Mouse (Mus musculus): ENCODE measurements at regions not wholly inside any gene's neighbourhood (a gene's known extent, or its start where the extent isn't known, plus 50 kb on each side); places are given as distances from the start of the nearest gene placed in this dataset.

GRCm38 (mm10) chr7:70574194-70574593, 207.7 kb upstream of the Nr2f2 start:
- H3K4me2 ChIP-seq (ENCODE audit: low read length), result no peak overlapping the region
- DNase-seq (ENCODE audit: low spot score) (no peak), ATAC-seq (replicated peaks; ENCODE audit: low FRiP score, low read depth) (no peak)
- H3K9ac ChIP-seq (ENCODE audit: low read depth, low read length), result no peak overlapping the region
- H3K36me3 ChIP-seq (ENCODE audit: insufficient read depth, low read length), result no peaks in the 10 kb centered on the region
- WGBS, result 75% methylated on average over 6 of the region's 6 CpGs
- TF ChIP-seq CTCF (IDR thresholded peaks at IDR 0.05; ENCODE audit: low read depth), result no peak
- no peaks in the 10 kb centered on the region for H3K9me3 ChIP-seq (replicated peaks; ENCODE audit: low read length)
- H3K27me3 ChIP-seq (ENCODE audit: insufficient read depth, low read length), result no peaks in the 10 kb centered on the region
- no peak overlapping the region for H3K4me3 ChIP-seq (replicated peaks; ENCODE audit: low read depth, low read length)
- no peak overlapping the region for H3K27ac ChIP-seq
- no peaks in the 10 kb centered on the region for H3K4me1 ChIP-seq (replicated peaks; ENCODE audit: insufficient read depth, low read length)

DNA sequence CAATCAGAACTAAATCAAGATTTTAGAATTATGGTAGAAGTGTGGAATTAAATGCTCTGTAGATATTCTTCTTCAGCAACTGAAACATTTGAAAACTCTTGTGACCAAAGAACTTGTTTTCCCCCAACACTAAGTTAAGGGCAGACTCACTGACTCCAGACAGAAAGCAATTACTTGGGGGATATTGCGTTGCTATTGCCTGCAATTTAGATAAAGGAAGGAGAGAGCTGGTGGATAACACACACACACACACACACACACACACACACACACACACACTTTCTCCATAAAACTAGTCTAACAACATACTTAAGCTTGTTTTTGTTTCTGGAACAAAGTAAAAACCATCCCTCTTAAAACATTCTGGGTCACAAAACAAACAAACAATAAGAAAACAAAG, 198.5 kb upstream of the Nr2f2 start:
- Histone ChIP-seq H3K4me2 (ENCODE audit: low read length) (no peak overlapping the region), H3K9ac (ENCODE audit: low read depth, low read length) (no peak overlapping the region), H3K4me1 (replicated peaks; ENCODE audit: insufficient read depth, low read length) (no peaks in the 10 kb centered on the region), H3K9me3 (replicated peaks; ENCODE audit: low read length) (no peaks in the 10 kb centered on the region), H3K36me3 (ENCODE audit: insufficient read depth, low read length) (no peaks in the 10 kb centered on the region), H3K4me3 (replicated peaks; ENCODE audit: low read depth, low read length) (no peak overlapping the region), H3K27ac (no peak overlapping the region), H3K27me3 (ENCODE audit: insufficient read depth, low read length) (no peaks in the 10 kb centered on the region)
- ATAC-seq (replicated peaks; ENCODE audit: low FRiP score, low read depth) (no peak), DNase-seq (ENCODE audit: low spot score) (no peak)
- 54% methylated on average over 1 of the region's 1 CpGs for WGBS
- no peak for TF ChIP-seq CTCF (IDR thresholded peaks at IDR 0.05; ENCODE audit: low read depth)

- 57% methylated on average over 5 of the region's 5 CpGs for WGBS
- no peaks in the 10 kb centered on the region for H3K27me3 ChIP-seq (ENCODE audit: insufficient read depth, low read length)
- ATAC-seq (replicated peaks; ENCODE audit: low FRiP score, low read depth) (no peak), DNase-seq (ENCODE audit: low spot score) (no peak)
- H3K36me3 ChIP-seq (ENCODE audit: insufficient read depth, low read length), result no peaks in the 10 kb centered on the region
- TF ChIP-seq CTCF (IDR thresholded peaks at IDR 0.05; ENCODE audit: low read depth), result no peak
- H3K4me3 ChIP-seq (replicated peaks; ENCODE audit: low read depth, low read length), result no peak overlapping the region
- no peaks in the 10 kb centered on the region for H3K4me1 ChIP-seq (replicated peaks; ENCODE audit: insufficient read depth, low read length)
- no peak overlapping the region for H3K9ac ChIP-seq (ENCODE audit: low read depth, low read length)
- H3K9me3 ChIP-seq (replicated peaks; ENCODE audit: low read length), result no peaks in the 10 kb centered on the region
- H3K4me2 ChIP-seq (ENCODE audit: low read length), result no peak overlapping the region
- no peak overlapping the region for H3K27ac ChIP-seq
These were observed 182.5 kb upstream of the Nr2f2 start for GRCm38 (mm10) chr7:70548936-70549450.

DNA sequence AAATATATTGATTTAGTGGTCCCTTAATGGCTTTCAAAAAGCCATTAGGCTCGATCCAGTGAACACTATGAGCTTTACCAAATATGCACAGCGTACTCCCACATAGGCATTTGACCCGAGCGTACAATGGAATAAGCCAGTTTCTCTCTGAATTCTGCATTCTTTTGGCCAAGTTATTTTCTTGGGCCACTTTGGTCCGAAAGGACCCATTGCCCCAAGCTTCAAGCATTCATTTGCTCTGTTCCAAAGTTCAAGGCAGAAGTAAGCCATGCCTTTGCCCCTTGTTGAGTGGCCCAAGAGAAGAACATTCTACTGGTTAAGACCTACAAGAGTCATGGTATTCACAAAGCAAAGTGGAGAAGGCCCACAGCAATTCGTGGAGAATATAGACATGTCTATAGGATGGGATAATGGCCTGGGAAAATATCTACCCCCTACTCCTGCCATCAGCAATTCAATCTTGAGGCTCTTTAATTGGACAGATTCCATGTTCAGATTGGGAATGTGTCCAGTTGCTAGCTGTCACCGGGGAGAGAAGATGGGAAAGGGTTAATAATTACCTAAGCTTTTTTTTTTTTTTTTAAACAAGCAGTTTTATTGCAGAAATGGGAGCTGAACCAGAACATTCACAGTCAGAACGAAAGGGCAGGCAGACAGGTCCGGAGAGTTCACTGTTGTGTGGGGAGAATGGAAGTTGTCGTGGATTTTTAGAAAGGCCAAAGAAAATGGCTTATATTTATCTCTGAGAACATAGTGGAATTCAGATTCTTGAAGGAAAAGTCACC, 175.5 kb upstream of the Nr2f2 start:
- no peaks in the 10 kb centered on the region for H3K27me3 ChIP-seq (ENCODE audit: insufficient read depth, low read length)

GRCm38 (mm10) chr7:70539121-70539642, 172.6 kb upstream of the Nr2f2 start:
- Histone ChIP-seq H3K27ac (no peak overlapping the region), H3K4me2 (ENCODE audit: low read length) (no peak overlapping the region), H3K27me3 (ENCODE audit: insufficient read depth, low read length) (no peaks in the 10 kb centered on the region), H3K4me3 (replicated peaks; ENCODE audit: low read depth, low read length) (no peak overlapping the region), H3K9ac (ENCODE audit: low read depth, low read length) (no peak overlapping the region), H3K9me3 (replicated peaks; ENCODE audit: low read length) (no peaks in the 10 kb centered on the region), H3K36me3 (ENCODE audit: insufficient read depth, low read length) (no peaks in the 10 kb centered on the region), H3K4me1 (replicated peaks; ENCODE audit: insufficient read depth, low read length) (0 out of 2 replicates have a peak, but pooled peaks cover 2% of the 10 kb centered on the region)
- 48% methylated on average over 9 of the region's 9 CpGs for WGBS
- DNase-seq (ENCODE audit: low spot score), result no peak
- no peak for ATAC-seq (replicated peaks; ENCODE audit: low FRiP score, low read depth)
- TF ChIP-seq CTCF (IDR thresholded peaks at IDR 0.05; ENCODE audit: low read depth), result no peak

More for the DNA sequence above, 175.5 kb upstream of the Nr2f2 start:
- Histone ChIP-seq H3K36me3 (ENCODE audit: insufficient read depth, low read length) (no peaks in the 10 kb centered on the region), H3K27ac (no peak overlapping the region), H3K4me2 (ENCODE audit: low read length) (no peak overlapping the region), H3K9me3 (replicated peaks; ENCODE audit: low read length) (no peaks in the 10 kb centered on the region), H3K9ac (ENCODE audit: low read depth, low read length) (no peak overlapping the region), H3K4me1 (replicated peaks; ENCODE audit: insufficient read depth, low read length) (0 out of 2 replicates have a peak, but pooled peaks cover 2% of the 10 kb centered on the region), H3K4me3 (replicated peaks; ENCODE audit: low read depth, low read length) (no peak overlapping the region)
- DNase-seq (ENCODE audit: low spot score) (peak; percentile 26), ATAC-seq (replicated peaks; ENCODE audit: low FRiP score, low read depth) (no peak)
- TF ChIP-seq CTCF (IDR thresholded peaks at IDR 0.05; ENCODE audit: low read depth), result no peak
- 48% methylated on average over 10 of the region's 10 CpGs for WGBS

DNA sequence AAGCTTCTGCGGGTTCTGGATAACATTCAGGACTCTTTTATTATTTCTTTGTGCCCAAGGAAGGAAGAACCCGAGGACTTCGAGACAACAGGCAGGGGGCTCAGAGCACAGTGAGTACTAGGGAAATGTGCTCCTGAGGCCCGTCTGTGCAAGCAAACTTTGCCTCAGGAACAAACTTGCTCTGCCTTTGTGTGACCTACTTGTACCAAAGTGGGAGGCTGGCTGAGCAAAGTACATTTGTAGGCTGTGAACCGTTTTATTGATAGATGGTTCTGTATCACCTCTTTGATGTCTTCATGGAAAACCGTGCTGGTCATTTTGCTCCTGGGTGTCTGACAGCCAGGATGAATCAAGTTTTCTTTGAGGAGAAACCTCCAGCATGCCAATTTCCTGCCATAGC, 169.5 kb upstream of the Nr2f2 start:
- no peaks in the 10 kb centered on the region for H3K4me1 ChIP-seq (replicated peaks; ENCODE audit: insufficient read depth, low read length)
- H3K9ac ChIP-seq (ENCODE audit: low read depth, low read length), result no peak overlapping the region
- no peak for DNase-seq (ENCODE audit: low spot score)
- no peak for ATAC-seq (replicated peaks; ENCODE audit: low FRiP score, low read depth)
- 66% methylated on average over 6 of the region's 6 CpGs for WGBS
- H3K4me2 ChIP-seq (ENCODE audit: low read length), result no peak overlapping the region
- no peaks in the 10 kb centered on the region for H3K27me3 ChIP-seq (ENCODE audit: insufficient read depth, low read length)
- H3K4me3 ChIP-seq (replicated peaks; ENCODE audit: low read depth, low read length), result no peak overlapping the region
- H3K9me3 ChIP-seq (replicated peaks; ENCODE audit: low read length), result 0 out of 2 replicates have a peak, but pooled peaks cover 2% of the 10 kb centered on the region
- H3K36me3 ChIP-seq (ENCODE audit: insufficient read depth, low read length), result 0 out of 2 replicates have a peak, but pooled peaks cover 2% of the 10 kb centered on the region
- no peak for TF ChIP-seq CTCF (IDR thresholded peaks at IDR 0.05; ENCODE audit: low read depth)
- no peak overlapping the region for H3K27ac ChIP-seq

All from kidney, postnatal 0 days (tissue).